Mouse (Mus musculus) induced T-regulatory cell, adult 2 months (primary cell): ENCODE data around the gene Mrps17.
"Not testable (repeated sequence)": the region's sequence is repeated elsewhere in the genome, so short reads cannot be mapped to it uniquely, and the experiment has no call there.

ENCODE experiments used
- DNase-seq: peaks from one replicate; pipeline ENCODE4 v3.0.0-alpha.2; 2012; ENCODE audit warnings: low read depth

Mrps17 gene

GRCm38 (mm10) chr5:129715326-129715861, at the start of gene Mrps17:
Gene Mrps17 (plus strand): TSS chr5:129715497.
- peak; percentile 96 for DNase-seq

- no peak for DNase-seq
Measured at GRCm38 (mm10) chr5:129666271-129666909, 48.9 kb upstream of the Mrps17 start.

DNA sequence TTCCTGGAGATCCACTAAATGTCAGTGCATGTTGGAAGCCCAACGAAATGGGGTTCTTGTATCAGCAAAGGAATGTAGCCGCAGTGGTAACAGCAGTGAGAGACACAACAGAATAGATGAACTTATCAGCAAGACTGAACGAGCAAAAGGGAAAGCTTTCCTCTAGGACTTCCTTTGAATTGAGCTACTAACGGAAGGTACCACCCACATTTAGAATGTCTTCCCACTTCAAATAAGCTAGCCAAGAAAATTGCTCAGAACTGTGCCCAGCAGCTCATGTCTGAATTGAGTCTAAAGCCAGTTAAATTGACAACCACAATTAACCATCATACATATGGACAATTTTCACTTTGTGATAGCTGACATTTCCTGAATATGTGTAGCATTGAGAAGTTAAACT, 47.4 kb upstream of the Mrps17 start:
- DNase-seq, result no peak

DNA sequence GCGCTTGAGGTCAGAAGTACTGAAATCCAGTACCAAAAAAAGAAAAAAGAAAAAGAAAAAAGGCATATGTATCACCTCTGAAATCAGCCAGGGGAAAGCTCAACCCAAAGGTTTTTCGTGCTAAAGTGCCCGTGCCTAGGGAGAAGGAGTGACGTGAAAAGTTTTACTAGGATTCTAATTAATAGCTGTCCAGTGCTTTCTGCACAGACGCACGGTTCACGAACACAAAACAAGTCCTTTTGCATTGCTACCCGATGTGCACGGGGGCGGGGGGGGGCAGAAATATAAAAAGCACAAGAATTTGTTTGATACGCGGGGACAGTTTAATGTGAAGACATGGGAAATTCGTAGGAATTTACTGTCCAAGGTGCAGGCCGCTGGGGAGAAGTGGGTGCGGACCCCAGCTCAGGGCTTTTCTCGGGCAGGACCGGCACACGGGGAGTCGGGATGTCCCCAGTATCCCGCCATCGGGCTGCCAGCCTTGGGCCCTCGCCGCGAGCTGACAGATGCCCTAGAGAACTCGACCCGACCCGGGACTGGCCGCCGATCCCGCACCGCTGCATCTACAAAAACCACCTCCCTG, 45.8 kb upstream of the Mrps17 start:
- DNase-seq, result no peak

GRCm38 (mm10) chr5:129670036-129670458, 45.2 kb upstream of the Mrps17 start, which contains the start of gene Zfp11:
Gene Zfp11 (minus strand): TSS chr5:129670099.
- DNase-seq, result peak; percentile 84

- DNase-seq, result not testable (repeated sequence)
Measured at GRCm38 (mm10) chr5:129685141-129685540, 30.2 kb upstream of the Mrps17 start.

DNA sequence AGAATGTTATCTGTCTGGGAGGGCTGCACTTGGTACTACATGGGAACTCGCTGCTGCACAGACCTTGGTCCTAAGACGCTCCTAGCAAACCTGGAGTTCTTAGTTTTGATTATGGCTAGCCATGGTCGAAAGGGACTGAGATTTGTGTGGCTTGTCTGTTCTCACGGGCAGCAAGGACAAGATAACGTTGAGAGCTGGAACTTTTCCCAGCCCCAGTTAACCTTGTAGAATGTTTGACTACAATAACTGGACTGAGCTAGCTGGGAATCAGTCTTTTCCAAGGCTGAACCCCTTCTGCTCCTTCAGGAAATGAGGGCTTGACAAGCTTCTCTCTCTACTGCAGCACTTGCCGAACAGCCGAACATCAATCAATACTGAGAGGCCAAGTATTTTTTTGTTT, 27.7 kb upstream of the Mrps17 start:
- no peak for DNase-seq

DNA sequence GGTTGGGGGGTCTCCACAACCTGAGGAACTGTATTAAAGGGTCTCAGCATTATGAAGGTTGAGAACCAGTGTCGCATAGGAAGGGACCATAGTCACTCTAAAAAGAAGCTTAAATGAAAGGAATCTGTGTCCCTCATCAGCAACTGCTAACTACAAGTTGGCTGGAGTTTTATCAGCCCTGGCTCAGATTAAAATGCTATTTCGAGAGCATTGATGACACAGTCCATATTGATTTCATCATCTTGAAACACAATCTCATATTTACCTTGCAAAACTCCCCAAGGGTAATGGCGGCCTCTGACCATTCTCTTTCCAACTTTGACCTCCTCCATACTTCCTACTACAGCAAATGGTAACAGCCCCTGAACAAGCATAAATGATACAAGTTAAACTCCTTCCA, 24.8 kb upstream of the Mrps17 start:
- no peak for DNase-seq

DNA sequence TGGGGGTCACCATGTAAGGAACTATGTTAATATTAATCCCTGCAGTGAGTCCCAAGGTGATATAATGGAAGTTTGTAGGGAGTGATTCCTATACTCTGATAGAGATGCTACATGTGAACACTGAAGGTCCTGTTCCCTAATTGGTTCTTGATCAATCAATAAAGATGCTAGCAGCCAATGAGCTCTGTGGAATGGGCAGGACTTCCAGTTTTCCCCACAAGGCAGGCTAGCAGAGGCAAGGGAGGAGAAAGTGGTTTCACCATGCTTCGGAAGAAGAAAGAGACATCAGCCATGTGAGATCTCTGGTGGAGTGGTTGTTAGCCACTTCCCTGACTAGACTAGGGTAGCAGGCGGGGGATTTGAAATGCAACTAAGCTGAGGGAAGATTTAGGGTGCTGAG, 14.8 kb upstream of the Mrps17 start:
- DNase-seq, result no peak

GRCm38 (mm10) chr5:129701706-129702105, 13.6 kb upstream of the Mrps17 start:
- no peak for DNase-seq

GRCm38 (mm10) chr5:129703368-129703767, 11.9 kb upstream of the Mrps17 start:
- no peak for DNase-seq

GRCm38 (mm10) chr5:129708412-129708811, 6.9 kb upstream of the Mrps17 start, which contains the start of gene Sept14:
Gene Sept14 (minus strand): TSS chr5:129708512.
- no peak for DNase-seq

DNA sequence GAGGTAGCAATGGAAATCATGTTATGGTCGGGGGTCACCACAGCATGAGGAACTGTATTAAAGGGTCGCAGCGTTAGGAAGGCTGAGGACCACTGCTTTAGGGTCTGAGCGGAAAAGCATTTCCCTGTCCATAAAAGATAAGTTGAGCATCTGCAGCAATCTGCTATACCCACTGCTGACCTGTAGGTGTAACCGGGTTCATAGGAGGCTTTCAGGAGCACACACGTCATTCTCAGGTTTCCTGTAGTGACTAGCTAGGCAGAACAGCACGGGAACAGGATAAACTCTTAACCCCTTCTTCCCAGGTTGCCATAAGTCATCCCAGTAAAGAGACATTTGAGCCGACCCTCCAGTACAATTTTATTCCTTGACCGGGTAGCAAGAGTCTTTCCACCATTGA, 1.7 kb downstream of the Mrps17 start:
- DNase-seq, result peak; percentile 30

- DNase-seq, result no peak
Measured at GRCm38 (mm10) chr5:129720176-129720575, 4.9 kb downstream of the Mrps17 start.

- no peak for DNase-seq
Measured at GRCm38 (mm10) chr5:129724268-129724667, 9.0 kb downstream of the Mrps17 start.

GRCm38 (mm10) chr5:129724834-129725773, 9.8 kb downstream of the Mrps17 start, which contains the start of gene Nipsnap2:
Gene Nipsnap2 (plus strand): TSS chr5:129725063.
- DNase-seq, result peak; percentile 92

DNA sequence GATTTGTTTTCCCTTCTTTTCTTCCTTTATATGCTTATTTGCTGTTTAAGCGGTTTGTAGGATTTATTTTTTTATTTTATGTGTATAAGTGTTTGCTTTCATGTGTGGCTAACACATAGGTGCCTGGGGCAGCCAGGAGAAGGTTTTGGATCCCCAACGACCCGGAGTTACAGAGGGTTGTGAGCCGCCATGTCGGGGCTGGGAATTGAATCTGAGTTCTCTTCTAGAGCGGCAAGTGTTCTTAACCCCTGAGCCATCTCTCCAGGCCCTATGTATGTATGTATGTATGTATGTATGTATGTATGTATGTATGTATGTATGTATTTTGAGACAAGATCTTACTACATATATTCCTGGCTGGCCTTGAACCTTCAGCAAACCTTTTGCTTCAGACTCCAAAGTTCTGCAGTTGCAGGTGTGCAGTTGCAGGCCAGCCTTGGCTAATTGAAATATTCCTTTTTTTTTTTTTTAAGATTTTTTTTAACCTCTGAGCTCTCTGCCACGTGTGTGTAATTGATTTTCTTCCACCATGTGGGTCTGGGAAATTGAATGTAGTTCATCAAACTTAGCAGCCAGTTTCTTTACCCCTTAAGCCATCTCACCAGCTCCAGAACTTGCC, 10.6 kb downstream of the Mrps17 start:
- DNase-seq, result no peak

- DNase-seq, result no peak
Measured at GRCm38 (mm10) chr5:129726784-129727183, 11.5 kb downstream of the Mrps17 start.

- DNase-seq, result no peak
Measured at GRCm38 (mm10) chr5:129729286-129729685, 14.0 kb downstream of the Mrps17 start.

DNA sequence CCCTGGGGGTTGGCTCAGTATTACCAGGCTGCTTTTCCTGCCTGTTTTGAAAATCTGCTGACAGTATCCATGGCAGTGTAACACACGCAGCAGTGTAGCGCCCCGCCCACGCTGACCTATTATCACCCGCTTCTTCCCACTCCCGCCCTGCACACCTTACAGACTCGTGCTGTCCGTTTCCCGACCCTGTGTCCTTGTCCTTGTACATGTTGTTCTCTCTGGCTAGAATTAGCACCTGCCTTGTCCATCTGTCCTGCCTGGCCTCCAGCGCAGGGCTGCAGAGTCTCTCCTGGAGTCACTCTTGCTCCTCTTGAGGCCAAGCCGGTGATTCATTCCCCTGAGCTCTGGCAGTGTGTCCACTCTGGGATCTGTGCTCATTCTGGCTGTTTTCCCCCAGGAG, 15.0 kb downstream of the Mrps17 start:
- DNase-seq, result no peak

DNA sequence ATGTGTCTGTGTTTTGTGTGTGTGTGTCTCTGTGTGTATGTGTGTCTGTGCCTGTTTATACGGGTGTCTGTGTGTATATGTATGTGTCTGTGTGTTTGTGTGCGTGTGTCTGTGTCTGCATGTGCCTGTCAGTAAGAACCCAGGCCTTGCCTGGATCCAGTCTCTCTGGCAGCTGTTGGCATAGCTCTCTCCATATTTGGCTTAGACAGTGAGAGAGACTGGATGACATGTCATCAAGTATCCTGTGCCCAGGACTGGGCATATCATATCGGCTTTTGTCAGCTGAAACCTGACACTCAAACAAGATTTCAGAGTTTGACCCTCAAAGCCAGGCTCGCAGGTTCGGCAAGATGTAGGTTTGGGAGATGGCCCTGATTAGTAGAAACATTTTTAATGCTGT, 15.7 kb downstream of the Mrps17 start:
- DNase-seq, result no peak

- DNase-seq, result peak; percentile 60
Measured at GRCm38 (mm10) chr5:129740976-129741375, 25.7 kb downstream of the Mrps17 start.
